Mouse (Mus musculus) gastrocnemius, adult 2 months (tissue): ENCODE measurements around the gene Galnt18. TPM values are rescaled to one million over a fixed set of nuclear protein-coding genes. Genes with fewer than 3 reads are reported as not detected.

ENCODE experiments used
- DNase-seq: peaks from one replicate; pipeline ENCODE4 v3.0.0; 2022
- H3K27ac ChIP-seq: fragments of 200-600 bp; 2 replicates; pipeline ENCODE4 v1.8.1; 2022; ENCODE audit warnings: mild to moderate bottlenecking
- H3K4me3 ChIP-seq: fragments of 200-600 bp; 2 replicates; pipeline ENCODE4 v1.8.1; 2022; ENCODE audit warnings: mild to moderate bottlenecking, moderate library complexity
- CTCF ChIP-seq: fragments of 200-600 bp; IDR thresholded peaks from 2 replicates; pipeline ENCODE4 v1.8.1; 2022; ENCODE audit warnings: antibody characterized with exemption, mild to moderate bottlenecking, moderate library complexity
- intact Hi-C: fragments of 180-260 bp; cut with DNase I; formaldehyde crosslinking; loops from one replicate; pipeline ENCODE4 v1.15.1; 2025
- total RNA-seq, 2 experiments: library from RNA; stranded (reverse); gene quantifications; 2 replicates each; pipeline ENCODE4 v1.2.3; 2021

The Galnt18 gene
- total RNA-seq, 2 experiments from 2014 or later = 3.1 to 4.4 TPM

GRCm38 (mm10) chr7:111601339-111602067, 178.3 kb downstream of the Galnt18 start:
- TF ChIP-seq CTCF = no peak
- H3K4me3 ChIP-seq = no peak overlapping the region
- intact Hi-C loops = no loop called here
- DNase-seq = no peak
- no peak overlapping the region for H3K27ac ChIP-seq

DNA sequence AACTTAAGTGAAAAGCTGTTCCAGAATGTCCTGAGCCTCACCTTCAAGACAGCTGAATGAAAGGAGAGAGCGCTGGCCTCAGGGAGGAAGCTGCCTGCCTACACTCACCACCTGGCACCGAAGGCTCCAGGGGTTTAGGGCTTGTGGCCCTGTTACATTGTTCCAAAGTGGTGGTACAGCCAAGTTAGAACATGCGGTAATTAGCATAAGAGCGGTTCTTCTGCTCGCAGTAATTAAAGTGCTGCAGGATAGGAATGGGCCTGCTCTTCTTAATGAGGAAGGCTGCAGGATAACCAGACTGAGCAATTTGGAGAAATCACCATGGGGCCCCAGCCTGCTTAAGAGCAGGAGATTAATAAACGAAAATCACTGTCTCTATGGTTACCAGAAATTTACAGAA, 179.0 kb downstream of the Galnt18 start:
- intact Hi-C loops = no loop called here

DNA sequence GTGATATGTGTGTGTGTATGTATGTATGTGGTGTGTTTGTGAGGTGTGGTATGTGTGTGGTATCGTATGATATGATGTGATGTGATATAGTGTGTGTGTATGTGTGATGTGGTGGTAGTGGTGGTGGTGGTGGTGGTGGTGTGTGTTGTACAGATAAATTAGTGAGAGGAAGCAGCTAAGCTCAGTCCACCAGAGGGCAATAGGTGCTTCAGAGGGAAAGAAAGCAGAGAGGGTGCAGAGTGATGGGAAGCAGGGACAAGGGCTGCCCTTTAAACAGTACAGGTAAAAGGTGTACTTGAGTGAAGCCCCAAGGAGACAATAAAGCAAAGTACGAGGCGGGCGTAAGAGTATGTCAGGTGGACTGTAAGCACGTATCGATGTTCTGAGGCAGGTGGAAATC, 186.1 kb downstream of the Galnt18 start:
- intact Hi-C loops = no loop called here
- no peak for TF ChIP-seq CTCF
- Histone ChIP-seq H3K27ac (no peak overlapping the region), H3K4me3 (no peak overlapping the region)
- no peak for DNase-seq

More for the DNA sequence above, 179.0 kb downstream of the Galnt18 start:
- no peak for TF ChIP-seq CTCF
- H3K4me3 ChIP-seq = no peak overlapping the region
- DNase-seq = no peak
- no peak overlapping the region for H3K27ac ChIP-seq

GRCm38 (mm10) chr7:111589506-111590125, 190.2 kb downstream of the Galnt18 start:
- intact Hi-C loops = no loop called here
- TF ChIP-seq CTCF = peak; percentile 13; the same call in 1 of the 2 replicates
- H3K27ac ChIP-seq = no peak overlapping the region
- no peak for DNase-seq
- no peak overlapping the region for H3K4me3 ChIP-seq

GRCm38 (mm10) chr7:111588291-111588781, 191.4 kb downstream of the Galnt18 start:
- no peak for TF ChIP-seq CTCF
- Histone ChIP-seq H3K27ac (no peak overlapping the region), H3K4me3 (no peak overlapping the region)
- intact Hi-C loops = no loop called here
- no peak for DNase-seq

DNA sequence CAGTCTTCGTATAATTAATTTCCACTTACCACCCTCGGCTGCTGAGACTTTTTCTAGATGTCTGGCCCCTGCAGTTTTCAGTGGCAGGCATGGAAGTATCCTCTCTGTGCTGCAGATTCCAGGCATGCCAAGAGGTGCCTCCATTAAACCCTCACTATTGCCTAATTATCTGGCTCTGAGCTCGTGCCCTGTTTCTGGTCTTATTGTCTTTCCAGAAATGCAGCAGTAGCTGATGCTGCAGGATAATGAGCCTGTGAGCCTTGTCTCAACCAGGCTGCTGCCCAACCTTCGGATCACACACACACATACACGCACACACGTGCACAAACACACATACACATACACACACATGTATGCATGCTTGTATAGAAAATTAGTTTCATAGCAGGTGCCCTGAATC, 199.2 kb downstream of the Galnt18 start:
- no peak overlapping the region for H3K4me3 ChIP-seq
- H3K27ac ChIP-seq = no peak overlapping the region
- TF ChIP-seq CTCF = no peak
- no peak for DNase-seq
- intact Hi-C loops = no loop called here

- intact Hi-C loops = no loop called here
These were observed 204.7 kb downstream of the Galnt18 start for GRCm38 (mm10) chr7:111575096-111575495.

GRCm38 (mm10) chr7:111572336-111572735, 207.4 kb downstream of the Galnt18 start:
- intact Hi-C loops = no loop called here
- H3K27ac ChIP-seq = no peak overlapping the region
- no peak overlapping the region for H3K4me3 ChIP-seq
- DNase-seq = no peak
- TF ChIP-seq CTCF = no peak

More at GRCm38 (mm10) chr7:111575096-111575495, 204.7 kb downstream of the Galnt18 start:
- no peak for TF ChIP-seq CTCF
- no peak overlapping the region for H3K4me3 ChIP-seq
- H3K27ac ChIP-seq = no peak overlapping the region
- DNase-seq = peak; percentile 31

- Histone ChIP-seq H3K4me3 (no peak overlapping the region), H3K27ac (no peak overlapping the region)
- TF ChIP-seq CTCF = no peak
- no peak for DNase-seq
- intact Hi-C loops = no loop called here
These were observed 212.9 kb downstream of the Galnt18 start for GRCm38 (mm10) chr7:111566838-111567237.

DNA sequence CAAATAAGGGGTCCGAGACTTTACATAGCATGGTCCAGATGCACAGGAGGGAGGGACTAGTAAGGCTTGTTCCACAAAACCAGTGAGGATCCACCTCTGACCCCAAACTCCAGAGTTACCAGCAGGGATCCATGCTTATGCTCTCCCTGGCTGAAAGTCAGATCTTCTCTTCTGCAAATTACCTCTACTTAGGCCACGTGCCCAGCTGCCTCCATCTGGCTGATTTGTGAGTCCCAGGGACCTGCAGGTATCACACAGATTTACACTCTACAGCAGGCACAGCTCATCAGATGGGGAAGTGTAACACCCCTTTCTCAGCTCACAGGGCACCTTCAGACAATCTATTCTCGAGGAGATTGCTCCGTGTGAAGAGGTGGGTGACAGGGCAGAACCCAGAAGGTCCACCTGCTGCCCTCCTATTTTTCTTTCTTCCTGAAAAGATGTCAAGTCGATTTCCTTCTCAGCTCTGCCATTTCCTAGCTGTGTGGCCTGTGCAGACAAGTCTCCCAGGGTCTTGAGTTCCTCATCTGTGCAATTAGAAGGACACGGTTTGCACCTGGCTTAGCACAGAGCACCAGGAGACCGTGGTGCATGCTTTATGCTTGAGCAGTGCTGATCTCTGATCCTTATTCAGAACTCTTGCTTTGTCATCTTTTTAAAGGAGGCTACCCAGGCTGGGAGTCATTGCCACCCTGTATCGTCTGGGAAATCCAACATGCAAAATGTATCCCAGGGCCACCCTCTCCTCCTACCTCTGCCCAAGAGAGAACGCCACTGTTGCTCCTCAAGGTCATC, 216.3 kb downstream of the Galnt18 start:
- no peak for TF ChIP-seq CTCF
- Histone ChIP-seq H3K4me3 (no peak overlapping the region), H3K27ac (no peak overlapping the region)
- no peak for DNase-seq
- intact Hi-C loops = no loop called here

GRCm38 (mm10) chr7:111560097-111560496, 219.7 kb downstream of the Galnt18 start:
- Histone ChIP-seq H3K4me3 (no peak overlapping the region), H3K27ac (no peak overlapping the region)
- peak; percentile 50 for TF ChIP-seq CTCF
- no peak for DNase-seq
- intact Hi-C loops = no loop called here

DNA sequence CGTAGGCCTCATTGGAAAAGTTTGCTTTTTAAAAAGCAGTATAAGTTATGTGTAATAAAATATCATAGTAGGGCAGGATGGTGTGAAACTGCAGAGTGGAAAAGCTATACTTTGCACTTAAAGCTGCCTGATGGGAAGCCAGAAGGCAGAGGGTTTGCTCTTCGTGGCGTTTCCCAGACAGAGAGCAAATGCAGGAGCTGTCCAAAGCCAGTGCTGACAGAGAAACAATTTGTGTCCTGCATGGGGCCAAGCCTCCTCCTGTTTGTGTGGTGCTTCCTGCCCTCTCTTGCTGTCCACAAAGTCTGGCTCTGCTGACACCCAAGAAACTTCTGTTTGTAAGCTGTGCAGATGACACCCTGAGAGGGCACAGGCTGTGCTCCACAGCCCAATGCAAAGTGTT, 220.8 kb downstream of the Galnt18 start:
- intact Hi-C loops = no loop called here
- no peak for DNase-seq
- Histone ChIP-seq H3K4me3 (no peak overlapping the region), H3K27ac (no peak overlapping the region)
- no peak for TF ChIP-seq CTCF

GRCm38 (mm10) chr7:111550987-111551386, 228.8 kb downstream of the Galnt18 start:
- Histone ChIP-seq H3K27ac (no peak overlapping the region), H3K4me3 (no peak overlapping the region)
- DNase-seq = no peak
- intact Hi-C loops = loop anchor here (5.0 kb wide), 1 partner anchor 416 kb away; no protein-coding TSS in a partner anchor
- TF ChIP-seq CTCF = peak; percentile 47
